Mouse (Mus musculus) CH12.LX (cell line): Measurements from ENCODE around the gene Rcn1. TPM values are rescaled to one million over a fixed set of nuclear protein-coding genes. Genes with fewer than 3 reads are reported as not detected.

ENCODE experiments used
- DNase-seq: peaks from one replicate; pipeline ENCODE4 v3.0.0-alpha.2; 2013; ENCODE audit errors: extremely low read depth
- H3K27ac ChIP-seq: 2 replicates; pipeline ENCODE4 v1.5.1; 2012; ENCODE audit warnings: low read depth, mild to moderate bottlenecking, control low read depth, moderate library complexity; ENCODE audit not compliant: insufficient read depth
- H3K27me3 ChIP-seq: replicated peaks from 2 replicates; pipeline ENCODE3; 2012; ENCODE audit warnings: inconsistent platforms
- H3K36me3 ChIP-seq, 2 experiments: replicated peaks in 1 of 2; 2 replicates each; pipeline versions ENCODE3 to v1.6.1; 2012; ENCODE audit warnings: inconsistent platforms in 1 of 2, low read length in 1 of 2, mild to moderate bottlenecking in 1 of 2, mixed read lengths in 1 of 2, moderate library complexity in 1 of 2; ENCODE audit not compliant: control insufficient read depth in 1 of 2, insufficient read depth in 1 of 2
- H3K4me1 ChIP-seq, 2 experiments: 2 replicates each; pipeline ENCODE4 v1.6.1; 2012; ENCODE audit warnings: inconsistent platforms in 1 of 2, moderate library complexity in 1 of 2; ENCODE audit not compliant: insufficient read depth in 2 of 2, control insufficient read depth in 1 of 2
- H3K4me2 ChIP-seq: 2 replicates; pipeline ENCODE4 v1.6.1; 2012; ENCODE audit warnings: low read depth, mild to moderate bottlenecking, control low read depth; ENCODE audit not compliant: poor library complexity, insufficient read depth, severe bottlenecking
- H3K4me3 ChIP-seq, 3 experiments: fragments of 150-350 bp in 1 of 3; sonication (generic) in 1 of 3; replicated peaks in 1 of 3; 2 replicates each; pipeline versions ENCODE3 to v1.5.1; 2011 to 2012; ENCODE audit warnings: low read depth in 2 of 3, low read length in 2 of 3, mild to moderate bottlenecking in 2 of 3, moderate library complexity in 2 of 3, control low read depth in 1 of 3, improper control_type of control experiment in 1 of 3, inconsistent platforms in 1 of 3, mixed read lengths in 1 of 3; ENCODE audit not compliant: poor library complexity in 1 of 3
- H3K79me2 ChIP-seq: replicated peaks from 2 replicates; pipeline ENCODE4 v1.6.1; 2012; ENCODE audit warnings: mild to moderate bottlenecking, moderate library complexity; ENCODE audit not compliant: control insufficient read depth, poor library complexity, insufficient read depth, severe bottlenecking; ENCODE audit errors: extremely low read depth
- H3K9ac ChIP-seq: 2 replicates; pipeline ENCODE4 v1.6.1; 2012; ENCODE audit warnings: low read depth, mild to moderate bottlenecking, control low read depth, moderate library complexity; ENCODE audit not compliant: insufficient read depth
- H3K9me3 ChIP-seq: replicated peaks from 2 replicates; pipeline ENCODE3; 2012; ENCODE audit warnings: low read length, inconsistent platforms, mixed read lengths
- BHLHE40 ChIP-seq: IDR thresholded peaks from 2 replicates; pipeline ENCODE4 v1.6.1; 2011; ENCODE audit warnings: mild to moderate bottlenecking, low read depth, low read length, improper control_type of control experiment
- CTCF ChIP-seq, 2 experiments: IDR thresholded peaks in 1 of 2; conservative IDR thresholded peaks in 1 of 2; 2 replicates each; pipeline ENCODE4 v1.5.1; 2011 to 2012; ENCODE audit warnings: low read depth in 2 of 2, low read length in 2 of 2, improper control_type of control experiment in 1 of 2, inconsistent platforms in 1 of 2, mild to moderate bottlenecking in 1 of 2, moderate library complexity in 1 of 2
- E2F4 ChIP-seq: IDR thresholded peaks from 2 replicates; pipeline ENCODE4 v1.6.1; 2011; ENCODE audit warnings: low read depth, low read length, improper control_type of control experiment; ENCODE audit not compliant: insufficient replicate concordance
- ELF1 ChIP-seq: IDR thresholded peaks from 2 replicates; pipeline ENCODE4 v1.6.1; 2014; ENCODE audit warnings: low read depth, mild to moderate bottlenecking, inconsistent platforms, low read length, improper control_type of control experiment
- EP300 ChIP-seq: IDR thresholded peaks from 2 replicates; pipeline ENCODE4 v1.6.1; 2011; ENCODE audit warnings: low read length, improper control_type of control experiment
- ETS1 ChIP-seq: conservative IDR thresholded peaks from 2 replicates; pipeline ENCODE4 v1.6.1; 2012; ENCODE audit warnings: low read depth, mild to moderate bottlenecking, inconsistent platforms, low read length, improper control_type of control experiment, moderate library complexity
- HCFC1 ChIP-seq: IDR thresholded peaks from 2 replicates; pipeline ENCODE4 v1.6.1; 2012; ENCODE audit warnings: low read depth, mild to moderate bottlenecking, inconsistent platforms, low read length, improper control_type of control experiment
- JUN ChIP-seq: IDR thresholded peaks from 2 replicates; pipeline ENCODE4 v1.6.1; 2011; ENCODE audit warnings: low read depth, mild to moderate bottlenecking, low read length, improper control_type of control experiment, moderate library complexity; ENCODE audit not compliant: insufficient read depth
- KAT2A ChIP-seq: IDR thresholded peaks from 2 replicates; pipeline ENCODE4 v1.6.1; 2012; ENCODE audit warnings: low read length, improper control_type of control experiment, inconsistent platforms; ENCODE audit not compliant: insufficient replicate concordance
- NELFE ChIP-seq: IDR thresholded peaks from 2 replicates; pipeline ENCODE4 v1.6.1; 2011; ENCODE audit warnings: low read depth, low read length, improper control_type of control experiment
- NRF1 ChIP-seq: IDR thresholded peaks from 2 replicates; pipeline ENCODE4 v1.6.1; 2014; ENCODE audit warnings: low read depth, mild to moderate bottlenecking, inconsistent platforms, low read length, improper control_type of control experiment, moderate library complexity
- PAX5 ChIP-seq: IDR thresholded peaks from 2 replicates; pipeline ENCODE4 v1.6.1; 2012; ENCODE audit warnings: low read length, inconsistent platforms, mixed read lengths
- POLR2AphosphoS2 ChIP-seq: IDR thresholded peaks from 2 replicates; pipeline ENCODE4 v1.6.1; 2011; ENCODE audit warnings: low read depth, low read length, improper control_type of control experiment
- RAD21 ChIP-seq: IDR thresholded peaks from 2 replicates; pipeline ENCODE4 v1.6.1; 2011; ENCODE audit warnings: low read depth, mild to moderate bottlenecking, low read length, improper control_type of control experiment, moderate library complexity
- TBP ChIP-seq: conservative IDR thresholded peaks from 2 replicates; pipeline ENCODE4 v1.6.1; 2011; ENCODE audit warnings: low read depth, low read length, improper control_type of control experiment
- TCF12 ChIP-seq: IDR thresholded peaks from 2 replicates; pipeline ENCODE4 v1.6.1; 2014; ENCODE audit warnings: low read depth, mild to moderate bottlenecking, inconsistent platforms, low read length, improper control_type of control experiment
- UBTF ChIP-seq: IDR thresholded peaks from 2 replicates; pipeline ENCODE4 v1.6.1; 2012; ENCODE audit warnings: low read depth, mild to moderate bottlenecking, inconsistent platforms, low read length, improper control_type of control experiment, moderate library complexity
- USF1 ChIP-seq: IDR thresholded peaks from 2 replicates; pipeline ENCODE4 v1.6.1; 2014; ENCODE audit warnings: low read depth, mild to moderate bottlenecking, inconsistent platforms, low read length, improper control_type of control experiment
- USF2 ChIP-seq: conservative IDR thresholded peaks from 2 replicates; pipeline ENCODE4 v1.6.1; 2011; ENCODE audit warnings: low read depth, low read length, improper control_type of control experiment
- ZMIZ1 ChIP-seq: IDR thresholded peaks from 2 replicates; pipeline ENCODE4 v1.6.1; 2012; ENCODE audit warnings: low read depth, mild to moderate bottlenecking, inconsistent platforms, low read length, improper control_type of control experiment
- dilution Hi-C: fragments of 300-500 bp; cut with MboI; formaldehyde crosslinking; loops from 2 replicates; pipeline ENCODE4 v1.14.3; 2020; ENCODE audit warnings: low sequenced_read_pairs; ENCODE audit not compliant: extremely low pct_unique_long_range_greater_than_20kb, extremely low pct_ligation_motif_present
- in situ Hi-C: fragments of 300-500 bp; cut with MboI; formaldehyde crosslinking; loops from 3 replicates; pipeline ENCODE4 v1.14.3; 2019; ENCODE audit warnings: low sequenced_read_pairs, low pct_ligation_motif_present, low pct_unique_long_range_greater_than_20kb, mixed read lengths
- polyA plus RNA-seq: library from polyadenylated mRNA; unstranded; fragments of >175 nt; gene quantifications from 2 replicates; pipeline ENCODE4 v1.2.1, GENCODE M21; 2012; ENCODE audit warnings: low read depth; ENCODE audit not compliant: insufficient read length
- total RNA-seq, 2 experiments: library from RNA; depleted of rRNA; stranded (reverse); fragments of 300-350 nt in 1 of 2; fragments of >200 nt in 1 of 2; gene quantifications; 2 replicates each; pipeline ENCODE4 v1.2.3; 2012 to 2014

Gene Rcn1
- total and polyA plus RNA-seq, 3 experiments: 10.5 to 23.4 (median 22.8) TPM

GRCm38 (mm10) chr2:105394375-105394774 lies 4.7 kb downstream of the Rcn1 start:
- dilution Hi-C loops (no loop called here), in situ Hi-C loops (no loop called here)
- H3K4me3 ChIP-seq: no peak overlapping the region
- peaks cover 2 to 66% of the 10 kb centered on the region in 2 experiments for H3K36me3 ChIP-seq
- no peak overlapping the region for H3K27ac ChIP-seq
- TF ChIP-seq JUN (no peak), POLR2AphosphoS2 (no peak), TCF12 (no peak), UBTF (no peak), BHLHE40 (no peak)
- DNase-seq: no peak
- no peaks in the 10 kb centered on the region for H3K9me3 ChIP-seq
- H3K4me2 ChIP-seq: no peak overlapping the region
- peaks cover 5 to 22% of the 10 kb centered on the region in 2 experiments for H3K4me1 ChIP-seq
- H3K79me2 ChIP-seq: no peaks in the 10 kb centered on the region
- H3K9ac ChIP-seq: no peak overlapping the region
- H3K27me3 ChIP-seq: no peaks in the 10 kb centered on the region

- no peaks in the 10 kb centered on the region for H3K9me3 ChIP-seq
- DNase-seq: no peak
- no peak overlapping the region for H3K9ac ChIP-seq
- H3K4me3 ChIP-seq: no peak overlapping the region
- H3K27ac ChIP-seq: no peak overlapping the region
- in situ Hi-C loops: no loop called here
- H3K36me3 ChIP-seq: peaks cover 2 to 84% of the 10 kb centered on the region in 2 experiments
- H3K27me3 ChIP-seq: no peaks in the 10 kb centered on the region
- no peak overlapping the region for H3K4me2 ChIP-seq
- TF ChIP-seq NRF1 (no peak), HCFC1 (no peak), USF2 (no peak), NELFE (no peak), JUN (no peak), PAX5 (no peak), RAD21 (no peak), E2F4 (no peak), ETS1 (no peak), CTCF (conservative IDR thresholded peaks at IDR 0.05 in 1 of 2, IDR thresholded peaks at IDR 0.05 in 1 of 2; ENCODE audit: low read depth in 2 of 2, low read length in 2 of 2) (no peak), ZMIZ1 (no peak), EP300 (no peak), KAT2A (no peak), USF1 (no peak), TBP (no peak), ELF1 (no peak)
- TF ChIP-seq, all 38 proteins: peak for 0
- dilution Hi-C loops: no loop called here
- Histone ChIP-seq H3K4me1 (peaks cover 2 to 18% of the 10 kb centered on the region in 2 experiments; a peak in 2 of 4 replicates), H3K79me2 (no peaks in the 10 kb centered on the region)
Measured at GRCm38 (mm10) chr2:105392514-105392913, 6.6 kb downstream of the Rcn1 start.
